Mouse (Mus musculus): Measurements from ENCODE around the gene Olfr612. TPM values are rescaled to one million over a fixed set of nuclear protein-coding genes. Genes with fewer than 3 reads are reported as not detected.
"Not testable (repeated sequence)": the region's sequence is repeated elsewhere in the genome, so short reads cannot be mapped to it uniquely, and the experiment has no call there.

Olfr612 gene
- polyA plus RNA-seq (2012; rRNA removed), result not detected in 2 replicates

GRCm38 (mm10) chr7:103542617-103543016 lies at the start of gene Olfr612:
Gene Olfr612 (minus strand): TSS chr7:103542717.
- DNase-seq (ENCODE audit: low read depth), result not testable (repeated sequence)

GRCm38 (mm10) chr7:103589803-103590202 lies 47.3 kb upstream of the Olfr612 start, which contains the start of gene Olfr618:
Gene Olfr618 (plus strand): TSS chr7:103590103.
- no peak for DNase-seq (ENCODE audit: low read depth)

GRCm38 (mm10) chr7:103572761-103573160 lies 30.2 kb upstream of the Olfr612 start, which contains the start of gene Olfr617:
Gene Olfr617 (plus strand): TSS chr7:103573061.
- no peak for DNase-seq (ENCODE audit: low read depth)

- no peak for DNase-seq (ENCODE audit: low read depth)
Measured at GRCm38 (mm10) chr7:103569043-103569442, 26.5 kb upstream of the Olfr612 start, which contains the start of gene Olfr616. Gene Olfr616 (minus strand): TSS chr7:103569143.

GRCm38 (mm10) chr7:103555779-103556178 lies 13.3 kb upstream of the Olfr612 start, which contains the start of gene Olfr615:
Gene Olfr615 (plus strand): TSS chr7:103556079.
- DNase-seq (ENCODE audit: low read depth), result no peak

- no peak for DNase-seq (ENCODE audit: low read depth)
Measured at GRCm38 (mm10) chr7:103547774-103548173, 5.3 kb upstream of the Olfr612 start, which contains the start of gene Olfr613. Gene Olfr613 (plus strand): TSS chr7:103548074.

GRCm38 (mm10) chr7:103520746-103521145 lies 21.8 kb downstream of the Olfr612 start, which contains the start of gene Olfr611:
Gene Olfr611 (minus strand): TSS chr7:103520846.
- DNase-seq (ENCODE audit: low read depth), result not testable (repeated sequence)

GRCm38 (mm10) chr7:103512022-103512421 lies 30.5 kb downstream of the Olfr612 start, which contains the start of gene Olfr610:
Gene Olfr610 (minus strand): TSS chr7:103512122.
- no peak for DNase-seq (ENCODE audit: low read depth)

- DNase-seq (ENCODE audit: low read depth), result no peak
Measured at GRCm38 (mm10) chr7:103497962-103498361, 44.6 kb downstream of the Olfr612 start, which contains the start of gene Olfr609. Gene Olfr609 (minus strand): TSS chr7:103498062.

Other genes starting within 250 kb of the Olfr612 start
- not detected in 2 replicates for gene Olfr596, start 237.1 kb downstream of the Olfr612 start, polyA plus RNA-seq (2012; rRNA removed)
- gene Olfr597, start 226.4 kb downstream of the Olfr612 start, polyA plus RNA-seq (2012; rRNA removed), result not detected in 2 replicates
- not detected in 2 replicates for gene Olfr598, start 219.1 kb downstream of the Olfr612 start, polyA plus RNA-seq (2012; rRNA removed)
- gene Olfr599, start 206.8 kb downstream of the Olfr612 start, polyA plus RNA-seq (2012; rRNA removed), result not detected in 2 replicates
- gene Olfr600, start 193.0 kb downstream of the Olfr612 start, polyA plus RNA-seq (2012; rRNA removed), result not detected in 2 replicates
- not detected in 2 replicates for gene Olfr601, start 180.1 kb downstream of the Olfr612 start, polyA plus RNA-seq (2012; rRNA removed)
- not detected in 2 replicates for gene Olfr603, start 156.5 kb downstream of the Olfr612 start, polyA plus RNA-seq (2012; rRNA removed)
- gene Usp17lc, start 127.6 kb downstream of the Olfr612 start, polyA plus RNA-seq (2012; rRNA removed), result not detected in 2 replicates
- not detected in 2 replicates for gene Olfr605, start 97.3 kb downstream of the Olfr612 start, polyA plus RNA-seq (2012; rRNA removed)
- not detected in 2 replicates for gene Olfr606, start 93.7 kb downstream of the Olfr612 start, polyA plus RNA-seq (2012; rRNA removed)
- gene Olfr607, start 78.6 kb downstream of the Olfr612 start, polyA plus RNA-seq (2012; rRNA removed), result not detected in 2 replicates
- gene Olfr608, start 72.8 kb downstream of the Olfr612 start, polyA plus RNA-seq (2012; rRNA removed), result not detected in 2 replicates
- gene Olfr609, start 44.7 kb downstream of the Olfr612 start, polyA plus RNA-seq (2012; rRNA removed), result not detected in 2 replicates
- gene Olfr610, start 30.6 kb downstream of the Olfr612 start, polyA plus RNA-seq (2012; rRNA removed), result not detected in 2 replicates
- gene Olfr611, start 21.9 kb downstream of the Olfr612 start, polyA plus RNA-seq (2012; rRNA removed), result not detected in 2 replicates
- gene Olfr613, start 5.4 kb upstream of the Olfr612 start, polyA plus RNA-seq (2012; rRNA removed), result not detected in 2 replicates
- gene Olfr615, start 13.4 kb upstream of the Olfr612 start, polyA plus RNA-seq (2012; rRNA removed), result not detected in 2 replicates
- gene Olfr616, start 26.4 kb upstream of the Olfr612 start, polyA plus RNA-seq (2012; rRNA removed), result not detected in 2 replicates
- not detected in 2 replicates for gene Olfr617, start 30.3 kb upstream of the Olfr612 start, polyA plus RNA-seq (2012; rRNA removed)
- gene Olfr618, start 47.4 kb upstream of the Olfr612 start, polyA plus RNA-seq (2012; rRNA removed), result not detected in 2 replicates
- not detected in 2 replicates for gene Olfr619, start 57.9 kb upstream of the Olfr612 start, polyA plus RNA-seq (2012; rRNA removed)
- gene Olfr620, start 69.8 kb upstream of the Olfr612 start, polyA plus RNA-seq (2012; rRNA removed), result not detected in 2 replicates
- not detected in 2 replicates for gene Olfr622, start 100.0 kb upstream of the Olfr612 start, polyA plus RNA-seq (2012; rRNA removed)
- gene Olfr623, start 121.0 kb upstream of the Olfr612 start, polyA plus RNA-seq (2012; rRNA removed), result not detected in 2 replicates
- not detected in 2 replicates for gene Olfr624, start 128.5 kb upstream of the Olfr612 start, polyA plus RNA-seq (2012; rRNA removed)
- not detected in 2 replicates for gene Olfr625-ps1, start 140.0 kb upstream of the Olfr612 start, polyA plus RNA-seq (2012; rRNA removed)
- not detected in 2 replicates for gene Olfr243, start 172.0 kb upstream of the Olfr612 start, polyA plus RNA-seq (2012; rRNA removed)
- not detected in 2 replicates for gene Olfr628, start 187.7 kb upstream of the Olfr612 start, polyA plus RNA-seq (2012; rRNA removed)
- gene Olfr629, start 202.2 kb upstream of the Olfr612 start, polyA plus RNA-seq (2012; rRNA removed), result not detected in 2 replicates
- gene Olfr630, start 214.6 kb upstream of the Olfr612 start, polyA plus RNA-seq (2012; rRNA removed), result not detected in 2 replicates
- gene Olfr69, start 228.9 kb upstream of the Olfr612 start, polyA plus RNA-seq (2012; rRNA removed), result not detected in 2 replicates
- not detected in 2 replicates for gene Olfr68, start 237.0 kb upstream of the Olfr612 start, polyA plus RNA-seq (2012; rRNA removed)
- not detected in 2 replicates for gene Olfr67, start 249.1 kb upstream of the Olfr612 start, polyA plus RNA-seq (2012; rRNA removed)